Mouse (Mus musculus) yolk sac, embryonic 10.5 days (tissue): ENCODE results near the gene Rasal2.
A peak's percentile ranks its signal among the peaks of the same experiment; 100 is the strongest.

Experiments used
- DNase-seq: peaks from one replicate; pipeline ENCODE4 v3.0.0-alpha.2; 2017; ENCODE audit warnings: low spot score

Rasal2 gene

GRCm38 (mm10) chr1:157334834-157335233 is 77.6 kb downstream of the Rasal2 start:
- no peak for DNase-seq

GRCm38 (mm10) chr1:157328068-157328467 is 84.3 kb downstream of the Rasal2 start:
- no peak for DNase-seq

- no peak for DNase-seq
Observed at GRCm38 (mm10) chr1:157323091-157323490, 89.3 kb downstream of the Rasal2 start.

- no peak for DNase-seq
Observed at GRCm38 (mm10) chr1:157318896-157319295, 93.5 kb downstream of the Rasal2 start.

GRCm38 (mm10) chr1:157301266-157301665 is 111.1 kb downstream of the Rasal2 start:
- no peak for DNase-seq

GRCm38 (mm10) chr1:157299559-157299958 is 112.8 kb downstream of the Rasal2 start:
- DNase-seq, result no peak

DNA sequence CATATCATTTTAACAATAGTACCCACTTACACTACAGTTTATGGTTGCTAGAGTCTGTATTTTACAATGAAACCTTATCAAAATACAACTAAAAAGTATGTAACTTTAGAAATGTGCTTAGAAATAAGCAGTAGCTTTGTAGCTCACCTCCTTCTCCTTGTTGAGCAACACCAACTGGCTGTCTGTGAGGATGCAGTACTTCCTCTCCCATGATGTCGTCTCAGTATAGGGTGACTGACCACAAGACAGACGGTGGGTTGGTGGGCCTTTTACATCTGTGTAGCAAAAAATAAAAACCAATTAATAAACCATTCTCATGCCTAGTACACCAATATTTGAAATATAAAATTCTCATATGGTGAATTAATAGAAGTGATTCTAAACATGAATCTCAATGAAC is 113.4 kb downstream of the Rasal2 start:
- no peak for DNase-seq

GRCm38 (mm10) chr1:157297137-157297536 is 115.3 kb downstream of the Rasal2 start:
- no peak for DNase-seq

DNA sequence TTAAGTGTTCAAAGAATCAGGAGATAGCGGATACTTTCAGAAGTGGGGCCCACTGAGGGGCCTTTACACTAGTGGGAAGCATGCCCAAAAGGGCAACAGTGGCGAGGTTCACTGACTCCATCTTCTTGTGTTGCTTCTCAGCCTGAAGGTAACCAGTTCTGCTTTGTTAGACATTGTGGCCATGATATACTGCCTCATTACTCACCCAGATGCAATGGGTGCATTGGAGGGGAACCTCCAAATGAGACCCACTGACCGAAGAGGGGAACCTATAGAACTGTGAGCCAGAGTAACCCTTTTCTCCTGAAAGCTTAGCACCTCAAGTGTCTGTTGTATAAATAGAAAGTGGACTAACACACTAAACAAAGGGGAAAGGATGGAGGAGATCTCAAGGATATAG is 116.5 kb downstream of the Rasal2 start:
- DNase-seq, result no peak

DNA sequence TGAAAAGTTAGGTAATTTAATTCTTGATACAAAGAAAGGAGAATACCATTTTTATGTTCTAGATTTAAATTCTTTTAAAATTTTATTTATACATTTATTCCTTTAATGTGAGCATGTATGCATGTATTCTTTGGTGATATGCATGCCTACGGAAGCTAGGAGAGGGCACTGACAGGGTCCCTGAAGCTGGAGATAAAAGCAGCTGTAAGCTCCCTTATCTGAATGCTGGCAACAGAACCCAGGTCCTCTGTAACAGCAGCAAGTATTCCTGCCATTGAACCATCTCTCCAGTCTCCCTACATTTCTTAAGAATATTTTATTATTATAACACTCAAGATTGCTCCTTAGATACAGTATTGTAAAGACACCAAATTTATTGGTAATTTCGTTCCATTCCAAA is 122.2 kb downstream of the Rasal2 start:
- no peak for DNase-seq

- DNase-seq, result no peak
Observed at GRCm38 (mm10) chr1:157289251-157289650, 123.1 kb downstream of the Rasal2 start.

DNA sequence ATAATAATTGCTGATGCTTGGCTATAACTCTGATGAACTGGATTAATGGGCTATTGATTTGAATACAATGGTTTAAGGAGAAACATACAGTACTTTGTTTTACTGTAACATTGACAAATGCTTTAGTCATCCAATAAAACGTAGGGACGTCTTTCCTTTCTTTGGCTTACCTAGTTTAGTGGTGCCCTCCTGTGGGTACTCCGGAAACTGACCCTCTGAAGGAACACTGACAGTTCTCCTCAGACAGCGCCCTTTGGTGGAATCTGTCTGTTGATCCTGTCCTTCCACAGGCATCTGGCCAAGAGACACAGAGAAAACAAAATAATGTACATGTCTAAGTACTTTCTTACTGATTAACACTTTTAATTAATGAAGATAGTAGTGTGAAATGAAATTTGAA is 125.8 kb downstream of the Rasal2 start:
- DNase-seq, result peak; percentile 12

DNA sequence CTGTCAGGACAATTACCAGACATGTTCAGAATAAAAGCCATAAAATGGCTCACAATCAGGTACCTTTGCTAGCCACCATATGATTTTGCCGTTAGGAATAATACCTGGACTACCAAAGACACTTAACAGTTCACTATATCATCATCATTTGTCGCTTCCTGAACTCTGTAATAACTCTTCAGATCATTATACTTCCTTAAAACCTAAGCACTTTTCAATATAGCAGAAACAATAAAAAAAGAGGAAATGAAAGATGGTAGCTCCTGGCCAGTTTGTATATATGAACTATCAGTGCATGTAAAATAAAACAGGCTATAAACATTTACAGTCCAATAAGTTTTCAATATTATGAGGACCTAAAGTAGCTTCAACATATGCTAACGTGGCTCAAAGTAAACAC is 127.0 kb downstream of the Rasal2 start:
- DNase-seq, result no peak

DNA sequence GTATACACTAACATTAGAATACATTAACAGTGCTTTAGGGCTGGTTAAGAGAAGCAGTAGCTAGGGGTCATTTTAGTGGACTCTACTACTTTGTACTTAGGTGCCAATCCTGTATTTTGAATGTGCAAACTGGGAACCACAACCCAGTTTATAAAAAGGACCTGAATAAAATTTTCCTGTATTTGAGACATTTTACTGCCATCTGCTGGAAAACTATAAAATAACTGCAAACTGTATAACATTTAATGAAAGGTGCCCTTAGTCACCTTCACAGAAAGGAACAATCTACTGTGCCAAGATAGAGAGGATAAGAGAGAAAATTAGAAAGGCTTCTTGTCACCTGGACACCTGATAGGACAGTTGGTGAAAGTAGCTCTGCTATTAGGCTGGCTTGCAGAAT is 131.6 kb downstream of the Rasal2 start:
- no peak for DNase-seq

DNA sequence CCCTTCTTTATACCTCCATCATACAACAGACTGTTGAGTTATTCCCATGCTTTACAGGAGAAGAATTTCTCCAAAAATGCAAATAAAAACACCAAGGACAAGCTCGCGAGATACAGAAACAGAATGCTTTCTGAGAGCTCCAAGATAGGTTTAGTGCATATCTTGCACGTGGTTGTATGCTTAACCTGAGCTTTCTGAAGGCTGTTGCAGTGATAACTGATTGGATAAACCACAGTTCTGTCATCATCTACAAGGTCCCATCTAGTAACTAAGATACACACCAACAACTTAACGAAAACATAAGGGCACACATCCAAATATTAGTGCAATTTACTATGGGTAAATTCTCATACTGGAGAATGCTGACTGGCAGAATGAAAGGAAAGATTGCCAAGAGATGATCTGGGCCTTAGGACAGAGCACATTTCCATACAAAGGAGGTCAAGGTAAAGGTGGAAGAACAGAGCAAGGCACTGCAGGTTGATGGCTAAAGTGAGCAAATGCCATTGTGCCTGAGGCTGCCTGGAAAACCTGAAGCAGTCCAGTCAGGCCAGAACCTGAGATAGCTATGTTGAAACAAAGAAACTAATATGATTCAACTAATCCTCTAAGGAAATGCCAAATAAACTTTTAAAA is 136.6 kb downstream of the Rasal2 start:
- no peak for DNase-seq

GRCm38 (mm10) chr1:157267894-157268293 is 144.5 kb downstream of the Rasal2 start:
- no peak for DNase-seq

- peak; percentile 6 for DNase-seq
Observed at GRCm38 (mm10) chr1:157256562-157256961, 155.8 kb downstream of the Rasal2 start.

DNA sequence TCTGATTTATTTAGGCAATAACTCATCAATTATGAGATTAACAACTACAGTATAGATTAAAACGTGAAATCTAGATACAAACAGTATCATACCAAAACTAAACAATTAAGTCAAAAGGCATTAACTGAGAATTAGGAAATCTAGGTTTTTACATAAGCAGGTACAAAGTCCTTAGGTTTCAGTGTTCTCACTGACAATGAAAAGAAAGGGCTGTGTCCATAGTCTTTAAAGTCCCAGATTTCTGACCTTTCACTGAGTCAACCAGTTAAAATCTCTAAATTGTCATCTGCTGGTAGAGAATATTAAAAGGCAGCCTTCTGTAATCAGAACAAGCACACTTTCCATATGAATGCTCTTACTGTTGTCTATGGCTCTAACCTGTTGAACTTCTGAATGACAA is 156.6 kb downstream of the Rasal2 start:
- DNase-seq, result no peak

DNA sequence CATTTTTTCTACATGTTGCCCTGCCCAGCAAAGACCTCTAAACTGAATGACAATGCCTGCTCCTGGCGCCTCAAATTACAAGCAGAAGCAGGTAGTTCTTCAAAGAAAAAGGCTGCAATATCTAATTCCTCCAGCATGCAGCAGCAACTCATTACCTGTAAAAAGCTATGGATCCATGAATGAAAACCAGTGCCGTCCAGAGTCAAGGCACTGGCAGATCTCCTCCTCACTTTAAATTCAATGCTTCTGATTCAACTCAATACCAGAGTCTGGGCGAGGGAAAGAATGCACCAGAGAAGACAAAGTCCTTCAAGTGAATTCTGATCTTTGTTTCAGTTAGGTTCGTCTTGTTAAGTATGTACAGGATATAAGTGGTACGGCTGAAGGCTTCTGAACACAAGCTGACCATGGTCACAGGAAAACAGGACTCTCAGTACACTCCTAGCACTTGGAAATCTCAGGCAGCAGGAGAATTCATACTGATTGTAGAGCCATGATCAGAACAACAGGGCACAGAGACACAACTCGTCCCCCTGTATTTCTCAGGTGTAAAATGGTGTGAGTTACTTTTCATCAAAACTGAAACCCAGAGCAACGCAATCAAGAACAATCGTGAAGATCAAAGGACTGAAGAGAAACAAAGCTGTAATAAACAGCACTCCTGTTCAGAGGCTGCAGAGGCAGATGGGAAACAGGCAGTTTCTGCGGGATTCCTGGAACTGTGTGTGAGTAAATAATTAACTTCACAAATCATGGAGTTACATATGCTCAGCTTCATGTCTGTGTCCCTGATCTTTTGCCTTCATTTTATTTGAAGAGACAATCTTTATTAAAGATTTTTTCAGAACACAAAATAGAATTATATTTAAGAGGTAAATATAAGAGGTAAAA is 158.6 kb downstream of the Rasal2 start:
- peak; percentile 15 for DNase-seq

DNA sequence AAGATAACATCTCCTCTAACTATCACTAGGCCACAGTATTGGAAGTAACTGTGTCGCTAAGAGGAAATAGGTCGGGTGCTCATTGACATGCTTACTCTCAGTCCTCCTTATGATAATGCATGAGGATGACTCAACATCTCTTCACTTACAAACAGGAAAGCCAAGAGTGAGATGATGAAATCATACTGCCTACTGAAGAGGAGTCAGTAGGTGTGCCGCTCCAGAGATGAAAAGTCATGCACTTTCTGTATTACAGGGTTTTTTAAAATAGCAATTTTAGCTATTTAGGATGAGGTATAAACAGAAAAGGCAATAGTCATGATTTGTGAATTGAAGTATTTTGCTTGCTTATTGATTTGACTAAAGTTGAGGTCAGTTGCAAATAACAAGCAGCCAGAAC is 164.3 kb downstream of the Rasal2 start:
- no peak for DNase-seq

GRCm38 (mm10) chr1:157247341-157247740 is 165.1 kb downstream of the Rasal2 start:
- no peak for DNase-seq

DNA sequence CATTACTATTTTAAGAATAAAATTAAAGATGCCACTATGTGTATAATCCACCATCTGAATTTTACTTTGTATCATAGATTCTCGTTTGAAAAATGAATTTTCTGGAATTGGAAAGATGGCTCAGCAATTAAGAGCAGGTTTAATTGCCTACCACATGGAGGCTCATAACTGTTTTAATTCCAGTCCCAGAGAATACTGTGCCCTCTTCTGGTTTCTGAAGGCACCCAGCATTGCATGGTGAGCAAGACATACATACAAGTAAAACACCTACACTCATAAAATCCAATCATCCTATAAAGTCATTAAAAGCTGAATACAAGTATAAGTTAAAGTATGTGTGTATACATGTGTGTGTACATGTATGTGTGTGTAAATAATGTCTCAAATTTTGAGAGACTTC is 165.6 kb downstream of the Rasal2 start:
- no peak for DNase-seq

DNA sequence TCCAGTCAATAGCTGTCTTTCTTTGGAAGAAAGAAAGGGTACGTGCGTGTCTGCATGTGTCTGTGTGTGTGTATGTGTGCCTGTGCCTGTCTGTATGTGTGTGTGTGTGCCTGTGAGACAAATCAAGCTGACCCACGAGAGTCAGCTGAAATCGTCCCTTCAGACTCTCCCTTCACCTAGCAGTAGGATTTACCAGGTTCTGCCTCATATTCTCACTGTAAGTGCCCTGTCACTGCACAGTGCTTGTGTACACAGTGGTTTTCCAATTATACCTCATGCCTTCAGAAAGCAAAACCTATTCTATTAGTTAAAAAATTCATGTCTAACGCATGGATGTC is 168.0 kb downstream of the Rasal2 start:
- no peak for DNase-seq
